Mouse (Mus musculus) thymus, adult 2 months (tissue): ENCODE data around the gene Clca2. TPM values are rescaled to one million over a fixed set of nuclear protein-coding genes. Genes with fewer than 3 reads are reported as not detected.

Experiments used
- DNase-seq: peaks from one replicate; pipeline ENCODE4 v3.0.0; 2021
- H3K27ac ChIP-seq: fragments of 200-500 bp; 2 replicates; pipeline ENCODE4 v1.5.1; 2012; ENCODE audit warnings: low read length, control low read depth; ENCODE audit not compliant: control insufficient read depth, insufficient read depth
- H3K27me3 ChIP-seq: fragments of 200-500 bp; 2 replicates; pipeline ENCODE4 v1.6.1; 2012; ENCODE audit warnings: mild to moderate bottlenecking, low read length, moderate library complexity, mixed read lengths; ENCODE audit not compliant: control insufficient read depth, insufficient read depth
- H3K36me3 ChIP-seq: fragments of 200-500 bp; 2 replicates; pipeline ENCODE4 v1.6.1; 2012; ENCODE audit warnings: mild to moderate bottlenecking, low read length, moderate library complexity; ENCODE audit not compliant: control insufficient read depth, insufficient read depth
- H3K4me1 ChIP-seq: fragments of 200-500 bp; replicated peaks from 2 replicates; pipeline ENCODE4 v1.6.1; 2012; ENCODE audit warnings: low read length; ENCODE audit not compliant: control insufficient read depth, insufficient read depth
- H3K4me3 ChIP-seq: fragments of 200-500 bp; 2 replicates; pipeline ENCODE4 v1.5.1; 2012; ENCODE audit warnings: mild to moderate bottlenecking, low read length, control low read depth, moderate library complexity; ENCODE audit not compliant: control insufficient read depth, insufficient read depth
- CTCF ChIP-seq: fragments of 200-500 bp; IDR thresholded peaks from 2 replicates; pipeline ENCODE4 v1.5.1; 2012; ENCODE audit warnings: mild to moderate bottlenecking, control low read depth, low read length, moderate library complexity, borderline replicate concordance; ENCODE audit not compliant: control insufficient read depth, poor library complexity, insufficient read depth; ENCODE audit errors: extremely low read depth
- POLR2A ChIP-seq: fragments of 200-500 bp; IDR thresholded peaks from 2 replicates; pipeline ENCODE4 v1.6.1; 2012; ENCODE audit warnings: mild to moderate bottlenecking, low read length, control low read depth, moderate library complexity; ENCODE audit not compliant: control insufficient read depth, poor library complexity, insufficient read depth; ENCODE audit errors: extremely low read depth
- WGBS: fragments of 180-500 bp; shearing (Covaris S2); methylation state at CpG from one replicate; pipeline ENCODE4 v1.1.7; 2018; 5-methylcytosine and 5-hydroxymethylcytosine counted together
- polyA plus RNA-seq: library from polyadenylated mRNA; depleted of rRNA; stranded (reverse); fragments of >200 nt; gene quantifications from 2 replicates; pipeline ENCODE4 v1.2.3, GENCODE M21; 2012

Clca2 gene
- polyA plus RNA-seq, 1 experiment: 2.0 TPM

DNA sequence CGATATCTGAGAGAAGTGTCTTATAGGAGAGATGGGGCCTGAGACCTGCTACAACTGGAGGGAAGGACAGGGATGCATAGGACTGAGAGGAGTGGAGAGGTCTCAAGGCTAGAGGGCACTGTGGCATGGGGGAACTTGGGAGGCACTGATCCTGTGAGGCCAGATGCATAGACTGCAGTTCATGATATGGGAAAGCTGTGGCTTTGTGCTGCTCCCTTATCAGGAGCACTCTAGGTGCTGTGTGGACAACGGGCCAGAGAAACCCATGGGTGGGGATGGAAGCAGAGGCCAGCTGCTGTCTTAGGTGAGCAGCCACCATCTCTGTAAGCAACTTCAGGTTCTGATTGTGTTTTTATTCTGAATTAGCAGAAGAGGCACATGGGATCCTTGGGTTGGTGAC lies 15.9 kb upstream of the Clca2 start:
- no peak overlapping the region for H3K27ac ChIP-seq
- no peak overlapping the region for H3K4me3 ChIP-seq
- no peaks in the 10 kb centered on the region for H3K36me3 ChIP-seq
- DNase-seq: no peak
- H3K4me1 ChIP-seq: no peaks in the 10 kb centered on the region
- TF ChIP-seq POLR2A (no peak), CTCF (no peak)
- H3K27me3 ChIP-seq: no peaks in the 10 kb centered on the region
- WGBS: 92% methylated on average over 2 of the region's 2 CpGs

DNA sequence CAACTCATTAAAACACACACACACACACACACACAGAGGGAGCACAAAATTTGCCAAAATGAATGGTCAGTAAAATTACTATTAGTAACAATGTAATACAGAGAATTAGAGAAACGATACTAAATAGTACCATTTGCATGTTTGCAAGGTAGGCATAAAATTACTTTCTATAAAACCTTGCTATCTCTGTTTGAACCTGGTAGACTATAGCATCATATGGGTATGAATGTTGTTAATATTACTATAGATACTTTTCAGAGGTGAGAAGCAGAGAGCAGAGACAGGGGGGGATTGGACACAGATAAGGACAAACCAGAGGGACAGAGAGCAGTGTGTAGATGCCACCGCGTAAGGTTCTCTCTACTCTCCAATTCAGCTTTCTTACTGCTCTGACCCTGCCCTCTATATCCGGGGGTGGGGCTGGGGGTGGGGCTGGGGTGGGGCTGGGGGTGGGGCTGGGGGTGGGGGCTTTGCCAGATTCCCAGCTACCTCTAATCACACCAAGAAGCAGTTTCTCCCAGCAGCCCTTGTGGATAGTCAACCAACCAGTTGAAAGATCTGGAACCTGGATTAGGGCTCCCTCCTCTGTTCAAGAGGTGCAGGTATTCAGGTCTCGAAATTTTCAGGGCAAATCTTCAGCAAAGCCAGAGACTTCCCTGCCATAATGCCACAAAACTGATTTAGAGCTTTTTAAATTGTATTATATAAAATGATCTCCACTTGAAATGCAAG lies 6.7 kb upstream of the Clca2 start:
- Histone ChIP-seq H3K27ac (no peak overlapping the region), H3K36me3 (no peaks in the 10 kb centered on the region), H3K27me3 (no peaks in the 10 kb centered on the region), H3K4me3 (no peak overlapping the region), H3K4me1 (no peaks in the 10 kb centered on the region)
- no peak for TF ChIP-seq CTCF
- TF ChIP-seq POLR2A: no peak
- WGBS: 61% methylated on average over 5 of the region's 5 CpGs
- DNase-seq: no peak

GRCm38 (mm10) chr3:145105076-145105772 lies 6.0 kb upstream of the Clca2 start:
- no peak overlapping the region for H3K4me3 ChIP-seq
- WGBS: 47% methylated on average over 5 of the region's 5 CpGs
- no peaks in the 10 kb centered on the region for H3K4me1 ChIP-seq
- DNase-seq: no peak
- TF ChIP-seq CTCF (no peak), POLR2A (no peak)
- no peak overlapping the region for H3K27ac ChIP-seq
- no peaks in the 10 kb centered on the region for H3K27me3 ChIP-seq
- no peaks in the 10 kb centered on the region for H3K36me3 ChIP-seq

DNA sequence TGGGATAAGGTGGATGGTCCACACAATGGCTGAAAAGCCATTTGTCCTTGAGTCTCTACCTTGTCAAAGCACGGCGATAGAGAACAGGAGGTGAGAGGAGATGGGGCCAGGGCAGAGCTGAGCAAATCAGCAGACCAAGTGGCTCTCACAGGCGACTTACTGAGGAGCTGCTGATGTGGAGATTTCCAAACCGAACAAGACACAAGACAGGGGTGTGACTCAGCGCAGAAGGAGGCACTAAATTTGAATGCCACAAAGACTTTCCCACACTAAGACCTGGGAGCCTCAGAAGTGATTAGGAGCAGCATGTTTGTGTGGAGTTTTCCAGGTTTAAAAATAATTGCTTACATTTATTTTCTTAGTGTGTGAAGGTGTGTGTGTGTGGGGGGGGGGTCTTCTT lies 4.5 kb upstream of the Clca2 start:
- no peak for TF ChIP-seq CTCF
- no peak for TF ChIP-seq POLR2A
- 82% methylated on average over 5 of the region's 5 CpGs for WGBS
- no peaks in the 10 kb centered on the region for H3K36me3 ChIP-seq
- DNase-seq: no peak
- no peaks in the 10 kb centered on the region for H3K27me3 ChIP-seq
- no peak overlapping the region for H3K27ac ChIP-seq
- H3K4me1 ChIP-seq: no peaks in the 10 kb centered on the region
- no peak overlapping the region for H3K4me3 ChIP-seq

- no peaks in the 10 kb centered on the region for H3K27me3 ChIP-seq
- no peak overlapping the region for H3K27ac ChIP-seq
- H3K4me1 ChIP-seq: no peaks in the 10 kb centered on the region
- no peak overlapping the region for H3K4me3 ChIP-seq
- 91% methylated on average over 2 of the region's 2 CpGs for WGBS
- DNase-seq: no peak
- no peak for TF ChIP-seq POLR2A
- TF ChIP-seq CTCF: no peak
- no peaks in the 10 kb centered on the region for H3K36me3 ChIP-seq
Measured at GRCm38 (mm10) chr3:145103321-145103720, 4.1 kb upstream of the Clca2 start.

- 77% methylated on average over 9 of the region's 9 CpGs for WGBS
- DNase-seq: no peak
Measured at GRCm38 (mm10) chr3:145101891-145102555, 2.8 kb upstream of the Clca2 start.

More at GRCm38 (mm10) chr3:145101891-145102555, 2.8 kb upstream of the Clca2 start:
- no peak for TF ChIP-seq CTCF
- TF ChIP-seq POLR2A: no peak
- Histone ChIP-seq H3K27ac (no peak overlapping the region), H3K4me1 (no peaks in the 10 kb centered on the region), H3K4me3 (no peak overlapping the region), H3K36me3 (no peaks in the 10 kb centered on the region), H3K27me3 (no peaks in the 10 kb centered on the region)
